Mouse (Mus musculus): ENCODE measurements around the gene F8. TPM values are rescaled to one million over a fixed set of nuclear protein-coding genes. Genes with fewer than 3 reads are reported as not detected.

The F8 gene
- 0.21 to 1.4 TPM (median 0.58 TPM) in 4 replicates for total RNA-seq (2023)

GRCm38 (mm10) chrX:75382195-75382771, at the start of gene F8, which contains the start of gene Fundc2:
Gene F8, minus strand, starts transcription at chrX:75382615.
Gene Fundc2, plus strand, starts transcription at chrX:75382399.

DNA sequence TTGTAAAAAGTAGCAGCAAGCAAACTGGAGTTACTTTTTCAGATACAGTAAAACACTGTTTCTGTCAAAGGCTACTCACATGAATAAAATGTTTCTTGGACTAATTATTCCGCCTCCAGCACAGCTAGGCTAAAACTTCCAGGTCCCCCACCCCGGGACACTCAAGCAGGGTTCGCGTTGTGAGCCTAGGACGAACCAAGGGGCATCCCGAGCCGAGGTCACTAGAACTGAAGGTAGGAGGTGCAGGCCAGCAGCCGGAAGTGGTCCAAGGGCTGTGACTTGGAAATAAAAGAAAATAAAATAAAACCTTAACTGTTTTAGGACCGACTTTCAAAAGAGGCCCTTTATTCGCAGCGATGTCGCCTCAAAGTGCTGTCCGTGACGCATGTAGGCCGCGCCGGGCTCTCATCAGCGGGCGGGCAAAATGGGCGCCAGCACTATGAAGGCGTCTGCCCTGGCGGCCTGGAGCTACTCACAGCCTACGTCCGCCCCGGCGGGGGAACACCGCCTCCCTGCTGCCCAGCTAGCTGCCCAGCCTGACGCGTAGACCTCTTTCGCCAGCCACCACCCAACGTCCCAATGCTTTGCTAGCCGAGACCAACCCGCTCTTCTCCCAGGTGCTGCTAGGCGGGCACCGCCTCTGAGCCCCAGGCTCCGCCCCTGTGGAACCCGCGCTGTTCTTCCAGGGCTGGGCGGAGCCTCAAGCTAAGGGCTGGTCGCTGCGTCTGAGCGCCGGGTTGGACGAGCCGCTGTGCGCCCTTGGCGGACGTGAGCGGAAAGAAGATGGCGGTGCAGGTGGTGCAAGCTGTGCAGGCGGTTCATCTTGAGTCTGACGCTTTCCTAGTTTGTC, 33.7 kb upstream of the F8 start, which contains the start of the genes Cmc4, Mtcp1 and Brcc3:
Gene Cmc4 (minus strand): TSS at position 649 of the 850 bp plus-strand sequence.
Gene Mtcp1 (minus strand): TSS at position 653 of the 850 bp plus-strand sequence.
Gene Brcc3 (plus strand): TSS at position 693 of the 850 bp plus-strand sequence.

GRCm38 (mm10) chrX:75163670-75164069, 218.7 kb downstream of the F8 start, which contains the start of gene Smim9:
Gene Smim9, minus strand, starts transcription at chrX:75163770.

GRCm38 (mm10) chrX:75130467-75131160, 251.8 kb downstream of the F8 start, which contains the start of gene Mpp1:
Gene Mpp1, minus strand, starts transcription at chrX:75131016.

Other genes with a start within 250 kb of the F8 start
- not detected in 4 replicates for gene Smim9, start 218.8 kb downstream of the F8 start, total RNA-seq (2023)
- 22.2 to 46.3 TPM (median 31.4 TPM) in 4 replicates for gene Fundc2, start 216 bp downstream of the F8 start, total RNA-seq (2023)
- gene Cmc4, start 34.0 kb upstream of the F8 start, total RNA-seq (2023) = 12.9 to 17.9 TPM (median 15.3 TPM) in 4 replicates
- gene Mtcp1, start 34.0 kb upstream of the F8 start, total RNA-seq (2023) = 14.2 to 18.4 TPM (median 17.9 TPM) in 4 replicates
- gene Brcc3, start 34.0 kb upstream of the F8 start, total RNA-seq (2023) = 25.5 to 28.9 TPM (median 26.3 TPM) in 4 replicates
- gene Vbp1, start 131.7 kb upstream of the F8 start, total RNA-seq (2023) = 70.1 to 79.3 TPM (median 73.7 TPM) in 4 replicates
- 0.16 to 0.33 TPM (median 0.33 TPM) in 3 of 4 replicates, not detected in the other for gene Rab39b, start 195.6 kb upstream of the F8 start, total RNA-seq (2023)